Mouse (Mus musculus): ENCODE data around the gene Dstyk.

- TF ChIP-seq CTCF (IDR thresholded peaks at IDR 0.05; ENCODE audit: borderline replicate concordance, insufficient read depth, low read length), result no peak
- TF ChIP-seq POLR2A (IDR thresholded peaks at IDR 0.05; ENCODE audit: low read depth, low read length), result no peak
Observed at GRCm38 (mm10) chr1:132436960-132437359, 19.6 kb downstream of the Dstyk start.

Data from embryonic fibroblast, embryonic 13.5 days (primary cell).